Mouse (Mus musculus) olfactory bulb, adult 2 months (tissue): ENCODE measurements around the gene Gpr19. TPM values are rescaled to one million over a fixed set of nuclear protein-coding genes. Genes with fewer than 3 reads are reported as not detected.

ENCODE experiments used
- H3K27ac ChIP-seq: fragments of 200-500 bp; 2 replicates; pipeline ENCODE4 v1.5.1; 2012; ENCODE audit warnings: low read depth, low read length; ENCODE audit not compliant: insufficient read depth
- H3K4me1 ChIP-seq: fragments of 200-500 bp; 2 replicates; pipeline ENCODE4 v1.6.1; 2012; ENCODE audit warnings: low read length; ENCODE audit not compliant: control insufficient read depth, insufficient read depth
- H3K4me3 ChIP-seq: fragments of 200-500 bp; 2 replicates; pipeline ENCODE4 v1.5.1; 2012; ENCODE audit warnings: mild to moderate bottlenecking, low read depth, low read length, moderate library complexity; ENCODE audit not compliant: insufficient read depth
- CTCF ChIP-seq: fragments of 200-500 bp; IDR thresholded peaks from 2 replicates; pipeline ENCODE4 v1.5.1; 2012; ENCODE audit warnings: low read depth, mild to moderate bottlenecking, low read length, moderate library complexity; ENCODE audit not compliant: insufficient read depth
- POLR2A ChIP-seq: fragments of 200-500 bp; IDR thresholded peaks from 2 replicates; pipeline ENCODE4 v1.6.1; 2012; ENCODE audit warnings: mild to moderate bottlenecking, low read depth, low read length, moderate library complexity; ENCODE audit not compliant: insufficient read depth
- WGBS: fragments of 180-500 bp; shearing (Covaris S2); methylation state at CpG from one replicate; pipeline ENCODE4 v1.1.7; 2018; 5-methylcytosine and 5-hydroxymethylcytosine counted together
- polyA plus RNA-seq: library from polyadenylated mRNA; stranded (reverse); fragments of >200 nt; gene quantifications from 2 replicates; pipeline ENCODE4 v1.2.4, GENCODE M21; 2012; ENCODE audit warnings: low replicate concordance; ENCODE audit not compliant: missing spikeins, insufficient read depth, insufficient read length

The Gpr19 gene
- polyA plus RNA-seq, 1 experiment, result not detected

- TF ChIP-seq CTCF (no peak), POLR2A (no peak)
- H3K4me3 ChIP-seq, result no peak overlapping the region
These were observed 18.3 kb downstream of the Gpr19 start for GRCm38 (mm10) chr6:134880046-134880445.

GRCm38 (mm10) chr6:134879556-134879955 is 18.8 kb downstream of the Gpr19 start:
- TF ChIP-seq CTCF, result no peak
- TF ChIP-seq POLR2A, result no peak
- no peak overlapping the region for H3K27ac ChIP-seq
- 75% methylated on average over 5 of the region's 5 CpGs for WGBS

More at GRCm38 (mm10) chr6:134880046-134880445, 18.3 kb downstream of the Gpr19 start:
- Histone ChIP-seq H3K4me1 (peaks cover 18% of the 10 kb centered on the region), H3K27ac (no peak overlapping the region)
- 21% methylated on average over 2 of the region's 2 CpGs for WGBS

GRCm38 (mm10) chr6:134877892-134878291 is 20.5 kb downstream of the Gpr19 start:
- 62% methylated on average over 1 of the region's 1 CpGs for WGBS
- Histone ChIP-seq H3K27ac (no peak overlapping the region), H3K4me1 (peaks cover 10% of the 10 kb centered on the region), H3K4me3 (no peak overlapping the region)
- TF ChIP-seq CTCF (no peak), POLR2A (no peak)

More at GRCm38 (mm10) chr6:134879556-134879955, 18.8 kb downstream of the Gpr19 start:
- no peak overlapping the region for H3K4me3 ChIP-seq
- H3K4me1 ChIP-seq, result peaks cover 16% of the 10 kb centered on the region

GRCm38 (mm10) chr6:134877276-134877675 is 21.1 kb downstream of the Gpr19 start:
- no peak overlapping the region for H3K27ac ChIP-seq
- peaks cover 10% of the 10 kb centered on the region for H3K4me1 ChIP-seq
- H3K4me3 ChIP-seq, result no peak overlapping the region
- 88% methylated on average over 4 of the region's 4 CpGs for WGBS
- no peak for TF ChIP-seq CTCF
- no peak for TF ChIP-seq POLR2A

GRCm38 (mm10) chr6:134876795-134877194 is 21.6 kb downstream of the Gpr19 start:
- WGBS, result 74% methylated on average over 6 of the region's 6 CpGs
- TF ChIP-seq POLR2A (no peak), CTCF (no peak)
- Histone ChIP-seq H3K4me1 (peaks cover 10% of the 10 kb centered on the region), H3K4me3 (no peak overlapping the region), H3K27ac (no peak overlapping the region)

GRCm38 (mm10) chr6:134873018-134873417 is 25.4 kb downstream of the Gpr19 start:
- no peak for TF ChIP-seq POLR2A
- no peak for TF ChIP-seq CTCF
- Histone ChIP-seq H3K4me3 (no peak overlapping the region), H3K4me1 (no peaks in the 10 kb centered on the region), H3K27ac (no peak overlapping the region)
- WGBS, result 82% methylated on average over 2 of the region's 2 CpGs

- Histone ChIP-seq H3K4me1 (no peaks in the 10 kb centered on the region), H3K4me3 (no peak overlapping the region), H3K27ac (no peak overlapping the region)
- TF ChIP-seq POLR2A, result no peak
- TF ChIP-seq CTCF, result no peak
- 81% methylated on average over 2 of the region's 2 CpGs for WGBS
These were observed 26.1 kb downstream of the Gpr19 start for GRCm38 (mm10) chr6:134872236-134872635.

GRCm38 (mm10) chr6:134870887-134871286 is 27.5 kb downstream of the Gpr19 start:
- no peaks in the 10 kb centered on the region for H3K4me1 ChIP-seq
- no peak for TF ChIP-seq POLR2A
- TF ChIP-seq CTCF, result no peak
- 91% methylated on average over 4 of the region's 4 CpGs for WGBS
- no peak overlapping the region for H3K27ac ChIP-seq
- no peak overlapping the region for H3K4me3 ChIP-seq

GRCm38 (mm10) chr6:134870209-134870742 is 28.1 kb downstream of the Gpr19 start:
- H3K4me1 ChIP-seq, result no peaks in the 10 kb centered on the region
- no peak overlapping the region for H3K4me3 ChIP-seq
- WGBS, result 77% methylated on average over 12 of the region's 12 CpGs
- no peak overlapping the region for H3K27ac ChIP-seq
- TF ChIP-seq CTCF, result no peak
- no peak for TF ChIP-seq POLR2A

GRCm38 (mm10) chr6:134867325-134867724 is 31.1 kb downstream of the Gpr19 start:
- no peak for TF ChIP-seq POLR2A
- 86% methylated on average over 3 of the region's 3 CpGs for WGBS
- Histone ChIP-seq H3K27ac (no peak overlapping the region), H3K4me1 (peaks cover 4% of the 10 kb centered on the region), H3K4me3 (no peak overlapping the region)
